Mouse (Mus musculus): ENCODE data around the gene Nphp3.

- TF ChIP-seq CTCF (IDR thresholded peaks at IDR 0.05; ENCODE audit: low read depth, low read length) (no peak), POLR2A (IDR thresholded peaks at IDR 0.05; ENCODE audit: insufficient read depth, low read length) (no peak)
Observed at GRCm38 (mm10) chr9:103996496-103996895, 5.8 kb upstream of the Nphp3 start.

All from ES-Bruce4 (cell line).